Mouse (Mus musculus): ENCODE results near the gene Styxl1.

DNA sequence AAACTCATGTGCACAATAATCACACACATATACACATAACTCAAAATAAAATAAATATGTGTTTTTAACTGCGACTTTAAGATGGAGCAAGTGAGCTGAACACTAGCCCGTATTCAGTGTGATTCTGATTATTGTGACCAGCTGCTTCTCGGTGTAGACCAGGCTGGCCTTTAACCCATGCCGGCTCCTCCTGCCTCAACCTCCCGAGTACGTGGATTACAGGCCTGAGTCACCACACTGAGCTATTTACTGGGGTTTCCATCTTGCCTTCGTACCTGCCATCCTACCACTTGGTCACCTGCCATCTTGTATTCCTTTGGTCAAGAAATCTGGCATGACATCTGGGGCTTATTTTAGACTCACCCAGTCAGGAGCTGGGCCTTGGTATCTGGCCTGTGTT, 74.8 kb downstream of the Styxl1 start:
- TF ChIP-seq CTCF (IDR thresholded peaks at IDR 0.05; ENCODE audit: borderline replicate concordance, control insufficient read depth, extremely low read depth, insufficient read depth, low read length, poor library complexity) (no peak), POLR2A (IDR thresholded peaks at IDR 0.05; ENCODE audit: control insufficient read depth, extremely low read depth, insufficient read depth, low read length, poor library complexity) (no peak)

Data from thymus, adult 2 months (tissue).